Mouse (Mus musculus) WW6 (cell line): ENCODE measurements around the gene Olfr345.

Experiments used
- DNase-seq: peaks from one replicate; pipeline ENCODE4 v3.0.0-alpha.2; 2013; ENCODE audit warnings: low read depth, low spot score

Olfr345 gene

GRCm38 (mm10) chr2:36639741-36640140 lies at the start of gene Olfr345:
Gene Olfr345, plus strand, starts transcription at chr2:36640041.
- DNase-seq: no peak

DNA sequence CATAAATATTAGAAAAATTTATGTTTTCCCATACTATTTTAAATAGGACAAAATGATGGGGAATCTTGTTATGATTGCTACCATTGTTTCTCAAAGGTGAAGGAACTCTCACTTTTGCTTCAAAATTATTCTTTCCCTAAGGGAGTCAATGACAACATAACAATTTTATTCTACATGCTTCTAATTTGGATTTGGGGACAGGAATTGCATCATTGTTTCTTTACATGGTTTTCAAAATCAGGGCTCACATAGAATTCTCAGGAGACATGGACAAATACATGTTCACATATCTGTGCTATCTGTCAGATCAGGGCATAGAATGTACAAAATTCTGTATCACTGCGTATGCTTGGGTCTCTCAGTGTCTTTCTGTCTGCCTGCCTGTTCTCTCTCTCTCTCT lies 45.6 kb downstream of the Olfr345 start, which contains the start of gene Olfr346:
Olfr346 (plus strand) TSS at position 301 of the 400 bp plus-strand sequence.
- DNase-seq: no peak
